Mouse (Mus musculus) heart, postnatal 10 days (tissue): Measurements from ENCODE around the gene Lclat1. TPM values are rescaled to one million over a fixed set of nuclear protein-coding genes. Genes with fewer than 3 reads are reported as not detected.
A peak's percentile ranks its signal among the peaks of the same experiment; 100 is the strongest.

ENCODE experiments used
- DNase-seq, 2 experiments: peaks; one replicate each; pipeline ENCODE4 v3.0.0; 2021
- intact Hi-C: fragments of 180-260 bp; cut with DNase I; formaldehyde crosslinking; loops from one replicate; pipeline ENCODE4 v1.15.1; 2025
- total RNA-seq, 2 experiments: library from RNA; stranded (reverse); gene quantifications; 2 replicates each; pipeline ENCODE4 v1.2.3; 2021

Gene Lclat1
- 100 to 1,000 TPM; 139 to 218 TPM for total RNA-seq

DNA sequence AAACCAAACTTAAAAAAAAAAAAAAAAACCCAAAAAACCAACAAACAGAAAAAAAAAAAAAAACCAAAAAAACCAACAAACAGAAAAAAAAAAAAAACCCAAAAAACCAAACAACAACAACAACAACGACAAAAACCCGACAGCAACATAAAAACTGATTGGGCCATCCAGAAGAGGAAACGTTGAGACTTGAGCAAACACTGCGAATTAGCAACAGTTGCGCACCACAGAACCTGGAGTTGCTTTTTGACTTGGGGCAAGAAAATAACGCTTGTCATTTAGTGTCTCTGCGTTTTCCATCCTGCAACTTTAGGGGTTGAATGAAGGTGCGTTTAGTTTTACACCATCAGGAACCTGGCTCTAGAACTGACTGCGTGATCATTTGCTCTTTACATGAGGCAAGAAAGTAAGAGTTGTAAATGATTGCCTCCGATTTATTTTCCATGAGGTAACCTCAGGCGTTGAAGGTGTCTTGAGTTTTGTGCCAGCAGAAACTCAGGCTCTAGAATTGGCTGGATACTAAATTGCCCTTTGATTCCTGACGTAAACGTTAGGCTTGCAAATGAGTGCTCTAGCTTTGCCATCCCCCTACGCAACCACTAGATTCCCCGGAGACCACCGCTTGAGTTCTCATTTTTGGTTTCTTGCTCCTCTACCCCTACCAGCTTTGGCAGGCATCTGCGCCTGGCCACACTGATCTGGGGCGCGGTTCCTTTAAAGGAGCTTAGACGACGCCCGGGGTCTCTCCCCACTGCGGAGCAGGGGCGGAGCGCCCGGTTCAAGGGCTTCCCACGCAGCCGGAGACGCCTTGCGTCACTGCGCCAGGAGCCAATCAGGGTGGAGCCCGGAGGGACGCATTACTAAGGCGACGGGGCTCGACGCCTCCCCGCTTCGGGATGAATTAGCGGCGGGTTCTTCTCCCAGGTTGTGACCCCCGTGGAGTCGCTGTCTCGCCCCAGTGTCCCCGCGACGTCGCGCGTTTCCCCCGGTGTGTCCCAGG is at the start of gene Lclat1:
Lclat1 (plus strand) TSS at position 828 of the 1,000 bp plus-strand sequence.
- intact Hi-C loops = loop anchor here (5.0 kb wide), 1 partner anchor 35 kb away; no protein-coding TSS in a partner anchor

DNA sequence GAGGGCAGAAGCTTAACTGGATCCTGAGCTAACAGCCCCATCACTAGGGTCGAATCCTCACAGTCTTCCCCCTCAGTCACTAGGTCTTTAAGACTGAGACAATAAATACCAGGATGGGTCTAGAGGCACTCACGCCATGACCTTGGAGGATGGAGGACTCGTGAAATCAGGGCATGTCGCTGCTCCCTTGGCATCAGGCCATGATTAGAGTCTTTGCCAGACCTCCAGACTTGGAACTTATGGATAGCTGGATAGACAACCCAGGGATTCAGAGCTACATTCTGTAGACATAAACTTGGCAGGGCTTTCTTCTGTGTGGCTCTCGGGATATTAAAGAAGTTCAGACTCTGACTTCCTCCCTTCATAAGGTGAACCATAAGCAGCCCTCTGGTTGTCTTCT is 49.5 kb upstream of the Lclat1 start:
- intact Hi-C loops = no loop called here
- peak in 1 of 2 experiments; percentile 34 for DNase-seq

More for the DNA sequence above, at the start of gene Lclat1:
- DNase-seq = peak; percentile 97 to 98

DNA sequence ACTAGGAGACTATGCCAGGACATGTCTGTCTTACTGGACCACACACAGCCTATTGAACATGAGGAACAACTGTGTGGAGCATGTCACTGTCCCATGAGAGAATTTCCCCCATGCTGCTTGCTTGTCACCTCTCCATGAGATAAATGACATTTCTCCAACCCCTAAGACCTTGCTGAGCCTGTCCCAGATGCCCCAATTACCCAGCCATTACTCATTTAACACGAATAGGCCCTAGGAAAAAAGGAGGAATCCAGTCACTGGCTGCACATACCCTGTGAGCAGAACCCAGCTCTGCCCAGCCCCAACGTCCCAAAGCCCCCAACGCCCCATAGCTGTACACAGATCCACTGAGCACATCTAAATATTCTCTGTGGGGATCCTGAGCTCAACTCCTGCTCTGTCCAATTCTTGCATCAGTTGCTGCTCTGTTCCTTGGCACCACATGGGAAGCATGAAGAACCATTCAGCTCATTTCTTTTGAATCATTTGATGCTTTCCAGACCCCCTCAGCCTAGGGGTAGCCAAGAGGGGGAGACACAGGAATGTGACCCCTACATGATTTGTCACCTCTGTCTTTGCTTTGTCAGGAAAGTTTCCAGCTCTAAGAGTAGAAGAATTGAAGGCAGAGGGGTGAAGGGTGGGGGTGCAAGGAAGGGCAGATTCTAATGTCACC is 47.4 kb upstream of the Lclat1 start:
- no peak for DNase-seq
- intact Hi-C loops = no loop called here

DNA sequence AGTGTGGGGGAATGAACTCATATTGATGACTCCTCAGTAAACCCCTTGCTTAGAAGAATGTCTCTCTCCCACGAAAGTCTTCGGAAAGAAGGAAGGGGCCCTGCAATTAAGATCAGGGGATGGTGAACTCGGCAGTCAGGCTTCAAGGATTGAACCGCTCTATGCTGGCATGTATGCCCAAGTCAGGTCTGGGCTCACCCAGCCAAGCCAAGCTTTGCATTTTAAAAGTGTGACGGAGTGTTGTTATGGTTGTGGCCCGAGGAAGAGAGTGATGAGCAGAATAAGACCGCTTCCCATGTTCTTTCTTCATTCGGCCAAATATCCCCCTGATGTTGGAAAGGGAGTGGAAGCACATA is 46.9 kb upstream of the Lclat1 start:
- intact Hi-C loops = no loop called here
- DNase-seq = no peak

DNA sequence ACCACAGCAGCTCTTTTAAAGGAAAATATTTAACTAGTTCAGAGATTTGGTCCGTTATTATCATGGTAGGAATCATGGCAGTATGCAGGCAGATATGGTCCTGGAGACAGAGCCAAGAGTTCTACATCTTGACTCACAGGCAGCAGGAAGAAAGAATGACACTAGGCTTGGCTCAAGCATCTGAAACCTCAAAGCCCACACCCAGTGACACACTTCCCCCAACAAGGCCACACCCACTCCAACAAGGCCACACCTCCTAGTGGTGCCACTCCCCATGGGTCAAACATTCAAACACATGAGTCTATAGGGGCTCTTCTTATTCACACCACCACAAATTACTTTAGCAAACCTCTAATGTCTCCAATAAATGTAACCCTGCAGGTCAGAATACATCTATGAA is 45.1 kb upstream of the Lclat1 start:
- DNase-seq = no peak
- intact Hi-C loops = no loop called here

DNA sequence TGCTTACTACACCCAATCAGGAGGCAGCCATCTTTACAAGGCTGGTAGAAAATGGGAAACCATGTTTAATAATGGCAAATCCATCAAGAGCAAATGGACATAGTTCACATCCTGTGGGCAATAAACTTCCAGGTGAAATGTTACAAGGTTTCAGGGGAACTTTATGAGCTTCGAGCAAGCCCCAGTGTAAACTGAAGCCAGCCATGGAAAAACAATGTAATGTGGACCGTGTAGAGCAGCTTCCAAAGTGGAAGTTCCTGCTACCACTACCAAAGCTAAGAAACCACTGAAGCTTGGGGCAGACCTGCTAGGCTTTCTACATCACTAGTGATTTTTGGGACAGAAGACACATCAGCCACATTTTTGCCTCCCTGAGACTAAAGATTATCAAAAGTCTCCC is 44.5 kb upstream of the Lclat1 start:
- intact Hi-C loops = no loop called here
- DNase-seq = no peak

DNA sequence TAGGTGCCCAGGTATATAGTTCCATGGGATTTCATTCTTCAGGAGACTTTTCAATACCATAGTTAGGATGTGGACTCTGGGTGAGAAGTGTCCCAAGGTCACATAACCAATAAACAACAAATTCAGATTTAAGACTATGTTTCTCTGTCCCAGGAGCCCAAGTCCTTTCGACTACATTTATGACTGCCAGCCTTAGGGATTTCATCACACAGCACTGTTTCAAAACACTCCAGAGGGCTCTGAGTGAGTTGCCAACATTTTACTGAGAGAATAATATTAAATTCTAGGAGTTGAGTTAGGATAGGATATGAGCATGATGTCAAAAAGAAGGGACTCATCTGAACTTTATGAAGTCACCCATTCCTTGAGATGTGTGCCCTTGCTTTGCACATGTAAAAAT is 44.0 kb upstream of the Lclat1 start:
- intact Hi-C loops = no loop called here
- no peak for DNase-seq

DNA sequence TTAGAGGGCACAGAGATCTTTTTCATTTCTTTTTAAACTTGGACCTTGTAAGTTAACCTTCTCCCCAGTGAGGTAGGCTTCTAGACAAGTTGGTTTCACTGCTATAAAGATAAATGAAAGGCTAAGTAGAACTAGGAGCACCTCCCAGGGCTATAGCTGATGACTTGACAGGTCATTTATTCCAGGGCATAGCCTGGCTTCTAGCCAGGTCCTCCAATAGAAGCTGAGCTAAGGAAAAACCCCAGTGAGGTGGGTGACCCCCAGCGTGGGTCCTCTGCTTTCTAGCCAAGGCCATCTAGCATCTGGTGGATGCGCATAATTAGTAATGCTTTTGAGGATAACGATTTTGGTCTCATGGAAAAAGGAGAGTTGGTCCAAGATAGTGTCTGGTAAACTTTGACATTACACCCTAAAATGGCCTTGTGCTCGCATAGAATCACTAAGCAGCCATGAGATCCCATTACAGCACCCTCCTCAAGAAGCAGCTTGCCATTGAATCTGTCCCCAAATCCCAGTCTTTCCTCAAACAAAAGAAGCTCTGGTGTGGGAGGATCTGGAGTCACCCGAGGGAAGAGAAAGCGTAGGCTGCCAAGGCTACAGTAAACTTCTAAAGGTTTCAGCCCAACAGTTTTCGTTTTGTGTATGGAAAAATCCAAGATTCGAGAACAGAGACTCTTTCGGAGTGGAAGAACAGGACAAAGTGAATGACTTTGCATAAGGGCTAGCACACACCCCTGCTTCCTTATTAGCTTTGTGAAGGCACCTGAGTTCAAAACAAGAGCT is 41.2 kb upstream of the Lclat1 start:
- DNase-seq = peak in 1 of 2 experiments; percentile 29
- intact Hi-C loops = loop anchor here (2.0 to 5.0 kb wide), 2 partner anchors 30 to 39 kb away; no protein-coding TSS in a partner anchor

DNA sequence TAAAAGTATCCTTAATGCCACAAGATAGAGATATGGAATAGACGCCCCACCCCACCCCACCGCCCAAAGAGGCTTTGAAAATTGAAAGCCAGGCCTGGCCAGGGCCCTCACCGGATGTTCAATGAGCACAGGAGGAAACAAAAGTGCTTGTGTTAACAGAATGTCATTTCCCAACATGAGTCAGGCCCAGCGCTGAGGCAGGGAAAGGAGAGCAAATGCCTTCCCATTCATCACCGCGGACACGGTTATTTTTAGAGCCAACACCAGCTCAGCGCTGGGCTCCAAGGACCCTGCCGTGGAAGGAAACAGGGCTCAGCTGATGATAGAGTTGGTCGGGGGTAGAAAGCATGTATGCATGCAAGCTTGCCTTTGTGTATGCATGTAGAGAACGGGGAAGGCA is 40.4 kb upstream of the Lclat1 start:
- intact Hi-C loops = loop anchor here (2.0 to 5.0 kb wide), 2 partner anchors 31 to 40 kb away; no protein-coding TSS in a partner anchor
- peak; percentile 69 to 79 for DNase-seq

DNA sequence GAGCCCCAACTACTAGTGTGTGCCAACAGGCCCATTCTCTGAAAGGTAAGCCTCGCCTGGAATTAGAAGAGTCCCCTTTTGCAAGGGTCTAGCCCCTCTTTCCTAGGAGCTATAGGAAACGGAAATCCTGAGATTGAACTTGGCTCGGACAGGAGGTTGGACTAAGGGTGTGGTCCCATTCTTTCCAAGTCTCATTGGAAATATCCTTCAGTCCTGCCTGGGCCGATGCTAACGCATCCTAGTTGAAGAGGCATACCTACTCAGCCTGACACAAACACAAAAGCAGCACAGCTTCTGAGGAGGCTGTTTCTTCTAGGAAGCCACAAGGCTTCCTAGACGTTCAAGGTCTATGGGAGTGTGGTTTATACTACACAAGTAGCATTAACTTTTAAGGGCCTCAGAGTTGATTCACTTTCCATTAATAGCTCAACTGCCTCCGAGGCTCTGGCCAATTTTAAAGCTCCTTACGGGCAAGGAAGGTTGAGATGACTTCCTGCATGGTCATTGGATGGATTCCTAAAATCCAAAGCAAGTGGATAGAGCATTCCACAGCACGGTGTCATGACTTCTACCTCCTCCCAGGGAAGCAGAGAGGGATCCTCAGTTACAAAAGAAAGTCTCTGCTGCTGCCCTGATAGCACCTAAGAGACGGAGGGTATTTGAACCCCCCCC is 39.3 kb upstream of the Lclat1 start:
- intact Hi-C loops = loop anchor here (5.0 kb wide), 1 partner anchor 41 kb away; no protein-coding TSS in a partner anchor
- DNase-seq = peak; percentile 52 to 58

DNA sequence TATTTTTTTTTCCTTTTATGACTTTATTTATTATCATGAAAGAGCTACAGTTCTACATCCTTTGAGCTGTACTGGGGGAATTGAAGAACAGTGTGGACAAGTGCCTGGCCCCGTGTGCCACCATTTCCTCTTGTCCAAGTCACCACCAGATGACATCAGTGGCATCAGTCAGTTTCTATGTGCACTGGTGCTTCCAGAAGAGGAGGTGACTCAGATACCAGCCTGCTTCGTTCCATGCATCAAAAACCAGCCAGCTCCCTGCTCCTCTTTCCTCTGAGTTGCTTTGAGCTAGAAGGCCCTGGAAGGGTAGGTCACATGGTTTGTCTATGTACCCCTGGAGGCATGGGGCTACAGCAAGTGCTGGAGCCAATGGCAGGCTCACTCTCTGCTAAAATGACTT is 37.3 kb upstream of the Lclat1 start:
- DNase-seq = no peak
- intact Hi-C loops = loop anchor here (5.0 kb wide), 1 partner anchor 37 kb away; the partner anchor contains the start of gene Lclat1

DNA sequence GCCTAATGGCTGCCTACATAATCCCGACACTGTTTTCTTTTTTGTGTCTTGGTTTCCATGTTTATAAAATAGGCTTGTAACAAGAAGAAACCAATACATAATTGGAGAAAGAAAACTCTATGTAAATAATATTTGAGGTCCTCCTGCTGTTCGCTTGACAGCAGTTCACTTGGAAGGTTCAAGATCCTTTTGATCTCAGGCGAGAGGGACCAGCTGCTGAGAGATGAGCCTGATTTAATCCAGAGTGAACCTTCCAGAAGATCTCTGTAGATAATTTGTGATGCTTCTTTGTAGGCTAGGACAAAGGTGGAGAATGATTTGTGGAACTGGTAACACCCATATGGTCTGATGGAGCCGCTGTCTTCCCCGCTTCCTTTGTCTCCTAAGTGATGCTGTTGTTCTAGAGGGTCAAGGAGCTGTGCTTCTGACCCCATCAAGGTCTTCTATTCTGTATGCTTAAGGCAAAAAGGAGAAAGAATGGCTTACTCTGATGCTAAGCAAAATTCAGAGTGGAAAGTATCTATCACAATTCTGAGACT is 36.0 kb upstream of the Lclat1 start:
- intact Hi-C loops = loop anchor here (2.0 to 5.0 kb wide), 2 partner anchors 36 to 153 kb away; partner anchors contain the start of genes Lbh and Lclat1
- no peak for DNase-seq

DNA sequence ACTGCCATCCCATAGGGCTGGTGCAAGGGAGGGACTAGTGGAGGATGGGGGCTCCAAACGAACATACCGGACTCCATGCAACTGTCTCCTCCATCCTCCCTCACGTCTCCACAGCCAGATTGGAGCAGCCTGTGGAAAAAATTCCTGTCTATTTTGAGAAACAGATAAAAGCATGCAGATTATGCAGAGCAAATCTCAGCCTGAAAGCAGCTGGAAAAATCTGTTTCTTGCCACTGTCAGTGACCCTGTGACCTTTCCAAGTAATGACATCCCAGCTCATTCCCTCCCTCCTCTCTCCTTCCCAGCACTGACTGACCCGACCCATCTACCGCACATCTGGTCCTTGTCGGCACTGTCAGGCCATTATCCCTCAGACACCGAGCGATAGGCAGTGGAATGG is 35.5 kb upstream of the Lclat1 start:
- intact Hi-C loops = loop anchor here (2.0 to 5.0 kb wide), 2 partner anchors 35 to 153 kb away; partner anchors contain the start of genes Lbh and Lclat1

DNA sequence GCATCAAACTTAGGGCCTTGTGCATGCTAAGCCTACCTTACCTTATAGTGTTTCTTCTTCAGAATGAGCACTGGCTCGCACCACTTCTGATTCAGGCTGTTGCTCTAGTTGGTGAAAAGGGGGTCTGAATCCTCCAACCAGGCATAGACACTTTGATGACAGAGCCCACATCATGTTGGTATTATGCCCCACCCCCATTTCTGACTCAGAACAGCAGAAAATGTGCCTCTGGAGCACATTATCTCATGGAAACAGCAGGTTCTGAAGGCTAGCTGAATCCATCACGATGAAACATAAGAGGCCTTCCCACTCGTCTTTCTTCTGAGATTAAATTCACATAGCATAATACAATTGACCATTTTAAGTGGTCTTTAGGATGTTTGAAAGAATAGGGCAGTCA is 33.2 kb upstream of the Lclat1 start:
- no peak for DNase-seq
- intact Hi-C loops = loop anchor here (5.0 kb wide), 1 partner anchor 33 kb away; the partner anchor contains the start of gene Lclat1

More for the DNA sequence above, 35.5 kb upstream of the Lclat1 start:
- DNase-seq = peak; percentile 87 to 90

DNA sequence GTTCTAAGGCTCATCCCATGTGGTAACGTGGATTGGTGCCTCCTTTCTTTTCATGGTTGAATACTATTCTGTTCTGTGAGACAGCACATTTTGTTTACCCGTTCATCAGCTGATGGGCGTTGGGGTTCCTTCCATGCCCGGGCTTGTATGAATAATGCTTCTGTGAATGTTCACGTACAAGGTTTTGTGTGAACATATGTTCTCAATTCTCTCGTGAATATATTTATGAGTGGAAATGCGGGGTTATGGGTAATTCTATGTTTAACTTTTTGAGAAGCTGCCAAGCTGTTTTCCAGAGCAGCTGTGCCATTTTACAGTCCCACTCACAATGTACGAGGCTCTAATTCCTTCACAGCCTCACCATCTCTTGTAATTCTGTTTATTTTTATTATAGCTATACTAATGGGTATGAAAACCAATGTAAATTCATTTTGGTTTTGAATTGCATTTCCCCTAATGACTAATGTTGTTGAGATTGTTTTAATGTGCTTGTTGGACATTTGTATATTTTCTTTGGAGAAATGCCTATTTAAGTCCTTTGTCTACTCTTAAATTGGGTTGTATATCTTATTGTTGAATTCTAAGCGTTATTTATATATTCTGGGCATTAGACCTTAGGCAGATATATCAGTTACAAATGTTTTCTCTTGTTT is 32.4 kb upstream of the Lclat1 start:
- DNase-seq = no peak
- intact Hi-C loops = no loop called here

DNA sequence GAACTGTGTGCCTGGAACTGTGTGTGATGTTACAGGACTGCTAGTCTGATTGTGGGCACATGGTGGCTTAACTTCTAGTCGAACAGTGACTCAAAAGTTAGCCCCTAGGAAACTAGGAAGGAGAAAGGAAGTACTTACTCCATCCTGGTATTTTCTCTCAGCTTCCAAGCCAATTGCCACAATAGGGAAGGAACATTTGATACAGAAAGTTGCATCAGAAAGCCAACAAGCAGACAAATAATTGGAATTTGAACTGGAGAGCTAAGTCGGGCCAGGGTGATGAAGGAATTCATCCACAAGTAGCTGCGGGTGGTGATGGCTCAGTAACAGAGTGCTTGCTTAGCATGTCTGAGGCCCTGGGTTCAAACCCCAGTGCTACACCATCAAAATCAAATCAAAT is 30.1 kb upstream of the Lclat1 start:
- DNase-seq = no peak
- intact Hi-C loops = no loop called here

DNA sequence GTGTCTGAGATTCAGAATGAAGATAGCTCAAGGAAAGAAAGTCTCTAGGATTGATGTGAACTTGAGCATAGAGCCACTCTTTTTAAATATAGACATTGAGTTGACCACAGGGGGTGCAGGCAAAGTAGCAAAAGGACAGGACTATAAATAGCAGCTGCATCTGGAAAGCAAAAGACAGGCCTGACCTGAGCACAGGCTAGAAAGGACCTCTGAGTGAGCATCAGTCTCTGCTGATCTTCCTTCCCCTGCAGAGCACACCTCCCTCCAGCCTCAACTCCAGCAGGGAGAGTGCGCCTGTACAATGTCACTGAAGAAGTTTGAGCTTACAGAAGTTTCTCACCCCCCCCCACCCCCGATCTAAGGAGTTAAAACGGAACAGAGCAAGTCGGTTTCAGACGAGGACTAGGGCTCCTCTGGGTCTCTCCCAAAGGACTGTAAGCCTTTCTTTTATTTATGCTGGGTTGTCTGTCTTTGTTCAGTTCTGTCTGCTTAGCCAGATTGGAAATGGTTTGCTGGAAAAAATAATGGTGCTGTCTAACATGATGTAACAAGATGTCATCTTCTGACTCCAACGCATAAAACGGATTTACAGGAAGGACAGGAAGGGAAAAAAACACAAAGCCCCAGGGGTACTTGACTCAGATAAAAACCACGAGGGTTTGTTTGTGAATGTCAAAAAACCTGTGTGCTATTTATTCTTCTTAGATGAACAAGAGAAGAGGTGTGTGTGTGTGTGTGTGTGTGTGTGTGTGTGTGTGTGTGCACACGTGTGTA is 26.2 kb upstream of the Lclat1 start:
- DNase-seq = no peak
- intact Hi-C loops = no loop called here

DNA sequence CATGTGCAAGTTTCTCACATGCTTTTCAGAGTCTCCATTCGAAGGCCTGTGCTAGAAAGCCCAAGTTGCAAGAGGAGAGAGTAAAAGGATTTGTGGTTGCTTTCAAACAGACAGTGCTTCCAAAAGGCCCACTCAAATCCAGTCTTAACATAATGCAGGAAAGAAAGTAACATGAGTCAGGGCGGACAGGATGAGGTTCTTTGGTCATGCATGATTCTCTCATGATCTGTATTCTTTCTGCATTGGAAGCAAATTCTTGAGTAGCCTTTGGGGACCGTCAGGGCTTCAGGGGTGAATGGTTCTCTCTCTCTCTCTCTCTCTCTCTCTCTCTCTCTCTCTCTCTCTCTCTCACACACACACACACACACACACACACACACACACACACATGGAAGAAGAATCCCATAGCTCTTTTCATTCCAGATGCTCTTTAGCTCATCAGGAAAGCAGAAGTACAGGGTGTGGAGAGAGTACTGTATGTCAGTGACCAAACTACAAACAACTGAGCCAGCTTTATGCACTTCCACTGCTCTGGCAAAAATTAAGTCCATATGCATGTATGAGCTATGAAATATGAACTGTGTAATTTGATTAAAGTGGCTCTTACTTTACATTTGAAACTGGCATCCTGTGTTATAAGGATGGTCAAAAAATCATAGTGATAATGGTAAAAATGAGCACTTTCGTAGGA is 25.1 kb upstream of the Lclat1 start:
- intact Hi-C loops = no loop called here
- DNase-seq = no peak
